Mouse (Mus musculus) cerebellum, adult (tissue): ENCODE data around the gene Meox2.
A peak's percentile ranks its signal among the peaks of the same experiment; 100 is the strongest.
"Not testable (repeated sequence)": the region's sequence is repeated elsewhere in the genome, so short reads cannot be mapped to it uniquely, and the experiment has no call there.

Source experiments
- ATAC-seq: cut with Nextera tagmentation; 2 replicates; pipeline ENCODE4 v1.9.2; 2017; ENCODE audit warnings: mild to moderate bottlenecking, moderate library complexity, mixed read lengths; ENCODE audit not compliant: insufficient number of reproducible peaks, low FRiP score, low TSS enrichment

Gene Meox2

DNA sequence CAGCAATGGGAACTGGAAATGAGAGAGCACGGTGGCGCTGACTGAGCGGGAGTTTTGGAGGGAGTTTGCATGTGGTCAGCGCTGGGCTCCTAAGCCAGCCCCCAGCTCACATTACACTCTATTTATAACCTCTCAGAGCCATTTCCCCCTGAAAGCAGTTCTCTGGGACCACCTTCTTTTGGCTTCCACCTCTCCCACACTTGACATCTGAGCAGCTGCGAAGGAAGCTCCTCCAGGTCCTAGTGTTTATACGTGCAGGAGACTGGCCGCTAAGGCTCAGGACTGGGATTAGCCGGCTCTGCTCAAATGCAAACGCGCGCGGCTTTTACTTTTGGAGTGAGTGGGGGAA, at the start of gene Meox2:
TSS of gene Meox2 (plus strand) at position 151 of the 349 bp plus-strand sequence.
- ATAC-seq, result no peak

DNA sequence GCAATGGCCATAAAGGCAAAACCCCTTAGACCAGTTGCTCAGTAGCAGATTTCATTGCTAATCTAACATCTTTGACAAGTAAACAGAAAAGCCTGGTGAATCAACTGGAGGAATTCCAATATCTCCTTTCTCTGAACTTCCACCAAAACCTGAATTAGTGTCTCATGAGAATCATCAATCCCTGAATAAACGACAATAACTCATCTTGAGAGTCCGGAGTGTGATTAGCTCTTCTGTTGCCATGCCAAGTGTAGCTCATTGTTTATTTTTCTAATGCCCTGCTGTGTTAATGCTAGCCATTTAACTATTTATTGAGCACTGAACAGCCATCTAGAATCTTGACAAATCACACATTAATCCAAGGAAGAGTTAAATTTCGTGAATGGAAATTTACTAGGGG, 35.7 kb upstream of the Meox2 start:
- no peak for ATAC-seq

DNA sequence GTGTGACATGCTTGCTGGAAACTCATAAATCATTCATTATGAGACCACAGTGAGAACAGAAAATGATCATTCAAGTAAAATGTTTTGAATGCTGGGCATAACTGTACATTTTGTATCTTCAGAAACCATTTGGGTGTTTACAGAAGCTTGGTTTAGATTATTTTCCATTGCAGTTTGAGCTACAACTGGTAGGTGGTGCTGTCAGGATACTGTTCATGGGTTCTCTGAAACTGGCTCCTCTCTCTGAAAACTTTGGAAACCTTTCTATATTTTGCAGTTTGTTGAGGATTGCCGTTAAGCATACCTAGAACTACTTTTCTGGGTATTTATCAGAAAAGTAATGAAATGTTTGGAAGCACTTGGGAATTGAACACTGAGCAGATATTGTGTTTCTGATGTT, 31.0 kb upstream of the Meox2 start:
- no peak for ATAC-seq

DNA sequence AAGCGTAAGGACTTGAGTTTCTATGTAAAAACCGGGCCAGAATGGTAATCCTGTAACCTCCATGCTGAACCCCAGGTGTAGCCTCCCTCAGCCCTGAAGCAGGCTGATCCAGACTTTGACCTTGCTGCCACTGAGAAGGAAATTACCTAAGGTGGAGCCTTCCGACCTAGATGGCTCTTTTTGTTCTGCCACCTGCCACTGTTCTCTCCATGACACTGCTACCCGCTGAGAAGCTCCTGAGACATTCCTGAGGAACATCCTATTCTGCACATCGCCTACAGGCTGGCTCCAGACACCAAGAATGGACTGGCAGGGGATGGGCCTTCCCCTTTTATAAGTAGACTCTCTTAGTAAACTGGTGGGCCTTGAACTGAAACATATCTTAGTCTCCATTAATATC, 28.3 kb upstream of the Meox2 start:
- ATAC-seq, result not testable (repeated sequence)

DNA sequence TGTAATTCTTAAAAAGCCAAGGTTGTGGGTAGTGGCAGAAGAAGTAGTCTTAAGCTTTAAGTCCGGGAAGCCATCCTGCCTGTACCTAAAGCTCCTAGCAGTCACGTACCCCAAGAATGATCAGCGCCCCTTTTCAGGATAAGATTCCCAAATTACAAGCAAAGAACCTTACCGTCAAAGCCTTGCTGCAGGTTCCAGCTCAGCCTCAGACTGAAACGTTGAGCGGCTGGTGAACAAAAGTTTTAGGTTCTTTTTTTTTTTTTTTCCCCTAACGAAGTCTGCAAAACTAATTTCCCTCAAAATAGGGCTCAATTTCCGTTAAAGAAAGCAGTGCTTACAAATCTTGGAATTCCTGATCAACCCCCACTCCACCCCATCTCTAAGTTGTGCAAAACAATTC, 1.8 kb upstream of the Meox2 start:
- ATAC-seq, result no peak

DNA sequence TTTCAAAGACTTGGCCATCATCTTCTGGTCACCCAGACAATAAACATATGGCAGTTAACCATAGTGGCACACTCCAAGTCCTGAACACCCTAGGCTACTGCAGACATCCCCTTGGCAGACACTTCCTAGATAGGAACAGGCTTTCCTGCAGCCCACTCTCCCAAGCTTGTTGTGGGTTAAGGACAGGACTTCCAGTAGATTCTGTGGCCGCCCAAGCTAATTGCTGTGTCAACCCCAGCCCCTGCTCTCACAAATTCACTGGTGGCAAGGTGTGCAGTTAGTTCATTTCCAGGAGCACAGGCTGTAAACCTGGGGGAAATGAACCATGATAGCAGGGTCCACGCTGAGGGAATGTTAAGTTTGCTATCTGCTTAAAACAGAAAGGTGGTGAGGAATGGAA, 1.2 kb upstream of the Meox2 start:
- no peak for ATAC-seq

DNA sequence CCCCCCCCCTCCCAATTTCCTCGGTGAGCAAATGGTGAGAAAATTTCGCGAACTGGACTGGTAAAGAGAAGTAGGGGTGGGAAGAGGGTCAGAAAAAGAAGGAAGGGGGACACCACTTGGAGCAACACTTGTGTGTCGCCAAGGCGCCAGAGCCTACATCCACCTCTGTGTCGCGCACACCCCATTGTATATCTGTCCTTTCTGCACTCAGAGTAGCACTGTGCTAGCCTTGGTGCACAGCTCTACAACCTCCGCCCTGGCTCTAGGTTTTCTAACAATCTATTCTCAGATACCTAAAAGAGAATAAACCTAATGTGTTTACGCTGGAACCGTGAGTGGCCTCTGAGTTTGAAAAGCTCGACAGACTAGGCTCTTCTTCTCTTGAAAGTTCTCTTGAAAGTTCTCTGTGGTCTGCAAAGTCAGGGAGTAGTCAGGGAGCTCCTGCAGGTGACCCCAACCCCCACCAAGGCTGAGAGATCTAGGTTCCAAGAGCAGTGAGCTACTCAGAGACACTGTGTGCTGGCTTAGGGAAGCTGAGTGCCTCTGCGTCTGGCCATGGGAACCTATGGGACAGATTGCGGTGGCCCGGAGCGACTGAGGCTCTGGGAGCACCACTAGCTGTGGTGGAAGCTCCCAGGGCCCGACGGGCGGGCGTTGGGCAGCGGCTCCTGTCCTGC, 489 bp upstream of the Meox2 start:
- no peak for ATAC-seq

DNA sequence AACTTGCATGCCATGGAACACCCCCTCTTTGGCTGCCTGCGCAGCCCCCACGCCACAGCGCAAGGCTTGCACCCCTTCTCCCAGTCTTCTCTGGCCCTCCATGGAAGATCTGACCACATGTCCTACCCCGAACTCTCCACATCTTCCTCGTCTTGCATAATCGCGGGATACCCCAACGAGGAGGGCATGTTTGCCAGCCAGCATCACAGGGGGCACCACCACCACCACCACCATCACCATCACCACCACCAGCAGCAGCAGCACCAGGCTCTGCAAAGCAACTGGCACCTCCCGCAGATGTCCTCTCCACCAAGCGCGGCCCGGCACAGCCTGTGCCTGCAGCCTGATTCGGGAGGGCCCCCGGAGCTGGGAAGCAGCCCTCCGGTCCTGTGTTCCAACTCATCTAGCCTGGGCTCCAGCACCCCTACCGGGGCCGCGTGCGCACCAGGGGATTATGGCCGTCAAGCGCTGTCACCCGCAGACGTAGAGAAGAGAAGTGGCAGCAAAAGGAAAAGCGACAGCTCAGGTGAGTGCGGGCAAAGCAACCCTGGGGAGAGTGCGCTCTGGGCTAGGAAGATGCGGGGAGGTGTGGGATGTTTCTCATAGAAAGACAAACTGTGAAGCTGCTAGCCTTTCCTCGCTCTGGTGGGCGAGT, 606 bp downstream of the Meox2 start:
- no peak; the same call in 1 of the 2 replicates for ATAC-seq

DNA sequence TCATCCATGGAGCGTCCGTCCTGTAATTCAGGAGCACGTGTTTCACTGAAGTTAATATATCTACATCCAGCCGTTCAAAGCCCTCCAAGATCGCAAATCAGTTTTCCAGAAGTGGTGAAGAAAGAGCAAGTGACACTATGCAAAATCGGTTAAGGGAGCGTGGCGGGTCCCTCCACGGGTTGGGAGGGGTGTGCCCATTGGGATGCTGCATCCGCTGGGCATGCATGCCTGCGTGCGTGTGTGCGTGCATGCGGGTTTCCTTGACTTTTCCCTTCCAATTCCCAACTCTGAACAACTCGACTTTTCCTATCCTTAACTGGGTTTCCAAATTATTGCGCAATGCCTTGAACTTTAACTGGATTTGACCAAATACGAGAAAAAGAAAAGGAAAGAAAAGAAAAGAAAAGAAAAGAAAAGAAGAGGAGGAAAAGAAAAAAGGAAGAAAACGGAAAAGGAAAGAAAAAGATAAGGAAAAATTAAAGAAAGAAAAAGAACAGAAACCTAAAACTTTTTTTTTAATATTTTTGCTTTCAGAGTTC, 1.2 kb downstream of the Meox2 start:
- no peak for ATAC-seq

DNA sequence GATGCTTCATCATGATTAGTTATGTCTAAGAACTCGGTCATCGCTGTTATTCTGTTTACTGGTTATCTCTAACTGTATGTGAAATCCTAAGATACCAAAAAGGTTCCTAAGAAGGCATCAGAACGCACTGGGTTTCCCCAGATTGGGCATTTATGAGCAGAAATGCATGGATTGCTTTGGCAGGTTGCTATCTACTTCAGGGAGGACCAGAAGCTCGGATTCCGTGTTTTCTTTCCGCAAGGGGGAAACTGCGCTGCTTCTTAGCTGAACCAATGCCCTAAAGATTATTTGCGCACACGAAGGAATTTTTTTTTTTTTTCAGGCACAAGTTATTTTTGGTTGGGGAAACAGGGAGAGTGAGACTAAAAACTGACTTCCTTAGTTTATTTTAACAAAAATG, 2.6 kb downstream of the Meox2 start:
- no peak for ATAC-seq

DNA sequence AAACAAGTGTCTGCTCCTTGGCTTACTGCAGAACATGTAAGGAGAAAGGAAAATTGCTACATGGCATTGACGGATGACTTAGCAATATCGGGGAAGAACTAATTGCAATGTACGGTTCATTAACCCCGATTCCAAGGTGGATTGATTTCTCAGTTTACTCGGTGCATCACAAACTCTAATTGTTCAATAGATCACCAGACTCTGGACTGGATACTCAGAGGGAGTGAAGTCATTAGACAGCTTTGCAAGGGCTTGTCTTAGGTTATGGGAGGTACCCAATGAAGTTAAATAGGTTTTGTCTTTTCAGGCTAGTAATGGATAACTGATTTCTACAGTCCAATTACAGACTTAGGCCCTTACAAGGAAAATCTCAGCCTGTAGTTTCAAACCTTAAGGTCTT, 10.9 kb downstream of the Meox2 start:
- no peak for ATAC-seq

DNA sequence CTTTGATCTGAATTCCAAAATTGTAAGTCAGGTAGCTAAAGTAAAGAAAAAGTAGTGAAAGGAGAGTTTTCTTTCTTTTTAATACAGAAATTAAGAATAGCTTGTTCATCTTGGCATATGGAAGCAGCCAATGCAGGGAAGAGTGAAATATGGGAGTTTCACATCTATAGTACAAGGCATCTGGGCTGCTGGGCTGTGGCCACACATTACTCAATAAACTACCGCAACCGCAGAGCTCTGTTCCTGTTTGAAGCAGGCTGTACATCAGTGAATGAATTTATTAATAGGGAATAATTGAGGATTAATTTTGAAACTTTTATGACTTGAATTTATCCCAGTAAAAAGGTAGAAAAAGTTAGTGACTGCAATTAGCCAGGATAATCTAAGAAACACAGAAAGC, 15.4 kb downstream of the Meox2 start:
- no peak for ATAC-seq

DNA sequence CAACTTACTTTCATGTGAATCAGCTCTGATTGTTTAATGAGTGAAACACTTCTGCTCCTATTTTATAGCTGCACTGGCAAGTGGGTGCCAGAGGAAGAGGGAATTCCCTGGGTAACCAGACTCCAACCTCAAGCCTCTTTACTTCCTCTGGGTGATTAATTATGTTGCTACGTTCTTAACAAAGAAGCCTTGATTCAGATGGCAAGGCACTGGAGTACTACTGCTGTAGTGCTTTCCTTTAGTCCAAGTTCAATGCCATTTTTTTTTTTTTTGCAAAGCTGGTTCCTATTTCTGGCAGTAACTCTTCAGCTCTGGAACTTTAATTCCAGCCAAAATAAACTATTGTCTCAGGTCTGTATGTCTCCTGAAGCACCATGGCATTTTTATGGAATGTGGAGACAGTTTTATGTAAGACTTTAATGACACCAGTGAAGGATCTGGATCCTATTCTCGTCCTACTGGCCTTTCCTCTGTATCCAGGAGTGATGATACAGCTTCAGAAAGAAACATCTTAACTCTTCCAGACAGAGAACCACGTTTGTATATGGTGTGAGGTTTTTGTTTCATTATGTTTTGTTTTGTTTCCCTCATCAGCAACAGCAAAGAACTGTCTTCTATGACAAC, 33.9 kb downstream of the Meox2 start:
- no peak for ATAC-seq

DNA sequence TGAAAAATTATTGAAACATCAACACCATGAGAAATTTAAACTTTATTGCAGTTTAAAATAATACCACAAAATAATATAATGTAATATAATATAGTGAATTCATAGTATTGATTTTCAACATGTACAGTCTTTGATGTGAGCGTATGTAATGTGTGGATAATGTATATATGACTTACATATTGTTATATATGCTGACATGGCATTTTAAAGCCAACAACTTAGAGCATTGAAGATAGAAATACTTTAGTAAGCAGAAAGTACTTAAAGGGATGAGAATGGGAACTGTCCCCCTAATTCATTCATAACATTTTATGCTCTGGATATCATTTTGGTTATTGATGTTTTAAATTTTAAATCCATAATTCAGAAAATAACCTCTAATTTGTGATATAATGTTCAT, 35.5 kb downstream of the Meox2 start:
- ATAC-seq, result no peak

DNA sequence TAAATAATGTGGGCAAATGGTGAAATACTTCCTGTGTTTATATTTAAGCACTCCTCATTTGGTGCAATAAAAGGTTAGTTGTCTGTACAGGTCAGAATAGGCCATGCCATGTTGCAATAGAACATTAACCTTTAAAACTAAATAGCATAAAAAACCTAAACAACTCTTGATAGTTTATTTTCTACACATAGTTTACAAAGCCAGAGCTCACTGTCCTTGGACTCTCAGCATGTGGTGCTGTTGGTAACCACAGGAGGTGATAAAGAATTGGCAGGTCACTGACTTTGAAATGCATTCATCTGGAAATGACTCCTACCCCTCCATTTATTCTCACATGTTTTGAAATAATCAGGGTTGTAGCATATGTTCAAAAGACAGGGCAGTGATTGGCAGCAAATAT, 59.4 kb downstream of the Meox2 start:
- ATAC-seq, result peak; percentile 70; the same call in 1 of the 2 replicates

DNA sequence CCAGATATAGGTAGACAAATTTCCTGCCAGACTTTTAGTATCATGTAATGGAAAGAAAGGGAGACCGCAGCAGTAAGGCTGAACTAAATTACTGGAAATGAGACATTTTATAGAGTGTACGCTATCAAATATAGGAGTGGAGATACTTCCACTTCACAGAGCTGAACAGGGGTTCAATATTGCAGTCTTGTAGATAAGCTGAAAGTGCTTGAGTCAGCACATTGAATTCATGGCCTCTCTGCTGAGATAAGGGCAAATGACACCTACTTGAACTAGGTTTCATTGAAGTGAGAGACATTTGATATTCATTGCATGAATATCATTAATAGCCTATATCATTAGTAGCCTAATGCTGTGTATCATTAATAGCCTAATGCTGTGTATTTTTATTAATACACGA, 65.0 kb downstream of the Meox2 start:
- no peak for ATAC-seq

DNA sequence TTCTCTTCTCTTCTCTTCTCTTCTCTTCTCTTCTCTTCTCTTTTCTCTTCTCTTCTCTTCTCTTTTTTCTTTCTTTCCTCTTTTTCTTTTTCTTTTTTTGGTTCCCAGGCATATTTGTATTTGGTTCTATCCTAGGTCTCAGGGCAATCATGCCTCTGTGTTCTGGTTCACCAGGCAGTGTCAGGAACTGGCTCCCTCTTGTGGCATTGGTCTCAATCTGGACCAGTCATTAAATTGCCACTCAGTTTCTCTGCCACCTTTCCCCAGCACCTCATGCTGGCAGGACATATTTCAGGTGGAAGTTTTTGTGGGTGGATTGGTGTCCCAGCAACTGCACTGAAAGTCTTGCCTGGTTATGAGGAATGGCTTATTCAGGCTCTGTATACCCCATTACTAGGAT, 75.3 kb downstream of the Meox2 start:
- ATAC-seq, result no peak

DNA sequence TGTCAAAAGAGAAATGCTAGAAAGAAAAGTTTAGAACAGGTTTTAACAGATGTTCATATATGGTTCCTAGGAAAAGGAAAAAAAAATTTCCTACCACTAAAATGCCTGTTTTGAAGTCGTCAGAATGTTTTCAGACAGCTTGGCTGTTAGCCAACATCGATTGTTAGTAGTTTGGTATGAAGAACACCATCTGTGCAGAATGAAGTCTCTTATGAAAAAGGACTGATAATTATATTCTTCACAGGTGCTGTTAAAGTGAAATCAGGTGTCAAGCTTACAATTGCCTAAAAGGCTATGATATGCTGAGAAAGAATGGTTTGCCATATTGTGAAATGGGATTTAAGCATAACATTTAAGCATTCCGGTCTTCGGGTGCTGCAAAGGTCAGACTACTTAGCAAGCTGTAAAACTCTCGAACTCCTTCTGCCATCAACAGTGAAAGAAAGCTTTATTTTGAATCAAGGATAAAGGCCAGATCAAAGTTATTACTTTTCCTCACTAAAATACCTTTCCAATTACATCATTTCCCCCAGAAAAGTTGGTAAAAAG, 80.7 kb downstream of the Meox2 start:
- ATAC-seq, result no peak
